Mouse (Mus musculus) left cerebral cortex, postnatal 4 days (tissue): ENCODE measurements around the gene 4930470P17Rik. TPM values are rescaled to one million over a fixed set of nuclear protein-coding genes. Genes with fewer than 3 reads are reported as not detected.

Source experiments
- total RNA-seq, 2 experiments: library from RNA; stranded (reverse); gene quantifications; 2 replicates each; pipeline ENCODE4 v1.2.3; 2021

Gene 4930470P17Rik
- total RNA-seq, 2 experiments from 2014 or later, result not detected

Other genes starting within 250 kb of the 4930470P17Rik start
- 10 to 100 TPM; 10.9 to 13.6 TPM for gene Bcas1, start 174.2 kb downstream of the 4930470P17Rik start, total RNA-seq
- gene Pfdn4, start 105.6 kb downstream of the 4930470P17Rik start, total RNA-seq, result 10 to 100 TPM; 44.1 to 53.1 TPM
- not detected for gene Cyp24a1, start 104.9 kb downstream of the 4930470P17Rik start, total RNA-seq
- gene Dok5, start 129.8 kb upstream of the 4930470P17Rik start, total RNA-seq, result 100 to 1,000 TPM; 100 to 127 TPM